ENCODE assay signal across 25 mouse cellular contexts in the genomic region with DNA sequence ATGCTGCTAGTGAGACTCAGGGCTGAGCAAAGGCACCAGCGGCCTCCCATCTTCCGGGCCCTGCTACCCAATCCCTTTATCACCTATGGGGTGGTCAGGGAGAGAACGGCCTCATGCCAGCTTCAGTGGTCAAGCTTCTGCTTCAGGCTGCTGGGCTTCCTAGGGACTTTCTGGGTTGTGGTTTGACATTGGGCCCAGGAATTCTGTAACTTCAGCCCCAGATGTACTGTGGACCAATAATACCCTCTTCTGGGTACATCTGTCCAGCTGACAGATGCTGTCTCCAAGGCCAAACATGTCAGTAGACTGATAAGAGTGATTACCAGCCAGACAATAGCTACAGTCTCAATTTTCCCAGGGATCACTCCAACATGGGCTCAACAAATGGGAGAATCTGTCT. TPM values are rescaled to one million over a fixed set of nuclear protein-coding genes. Genes with fewer than 3 reads are reported as not detected.
DNase-seq lines count a peak whose midpoint lies in the region; ATAC-seq lines count a peak whose summit lies in the region.
"Had no signal": no experiment of that assay in that cellular context is flagged by ENCODE, and none has a peak within 500 bp of the region (broad histone marks: within the 10 kb centered on the region; RNA-seq: fewer than 3 reads in every experiment).

No protein-coding gene starts in this region.

- no peaks in the 10 kb centered on the region for H3K36me3 ChIP-seq in liver, embryonic 11.5 days (ENCODE audit: control insufficient read depth, insufficient read depth, low read length)
- H3K36me3 ChIP-seq: embryonic facial prominence, embryonic 12.5 days; embryonic facial prominence, embryonic 15.5 days; hindbrain, embryonic 12.5 days; hindbrain, embryonic 15.5 days had no signal

- peak; percentile 17 for DNase-seq in cerebellum, adult 9-10 months
- no peak for DNase-seq in cerebellum, adult 8-10 months
- DNase-seq in 3134 (ENCODE audit: extremely low read depth, insufficient read length, low spot score) (peak; percentile 49), 3T3-L1 (ENCODE audit: low read depth, low spot score) (peak; percentile 71)
- no peak for DNase-seq in thymus, postnatal 10 days (ENCODE audit: low spot score in 2 of 2)
- no peak for DNase-seq in liver, embryonic 11.5 days (ENCODE audit: low spot score)
- DNase-seq: adrenal gland, adult 2 months; cerebellum, postnatal 14 days; forebrain, postnatal 0 days; gastrocnemius, adult 2 months; gastrocnemius, postnatal 14 days; heart, adult 11 months; kidney, adult 2 months had no signal

- H3K27ac ChIP-seq in liver, embryonic 11.5 days (ENCODE audit: low read depth, low read length) = no peak overlapping the region
- H3K27ac ChIP-seq: embryonic facial prominence, embryonic 12.5 days; embryonic facial prominence, embryonic 15.5 days; gastrocnemius, adult 2 months; hindbrain, embryonic 12.5 days; hindbrain, embryonic 15.5 days had no signal

- no peaks in the 10 kb centered on the region for H3K27me3 ChIP-seq in liver, embryonic 11.5 days (replicated peaks; ENCODE audit: control insufficient read depth, insufficient read depth, low read length)
- H3K27me3 ChIP-seq: embryonic facial prominence, embryonic 12.5 days; embryonic facial prominence, embryonic 15.5 days; hindbrain, embryonic 12.5 days; hindbrain, embryonic 15.5 days had no signal

- WGBS in liver, embryonic 11.5 days = 79% methylated on average over 3 of the region's 3 CpGs

- no peak overlapping the region for H3K4me3 ChIP-seq in liver, embryonic 11.5 days (ENCODE audit: low read depth, low read length)
- H3K4me3 ChIP-seq: embryonic facial prominence, embryonic 12.5 days; embryonic facial prominence, embryonic 15.5 days; gastrocnemius, adult 2 months; hindbrain, embryonic 12.5 days; hindbrain, embryonic 15.5 days had no signal

- ATAC-seq in liver, embryonic 11.5 days (replicated peaks; ENCODE audit: low FRiP score) = no peak
- ATAC-seq: CD4-positive, CD25-positive, alpha-beta regulatory T cell, adult 4 months; forebrain, embryonic 14.5 days; forebrain, postnatal 0 days; intestine, postnatal 0 days had no signal

- H3K9me3 ChIP-seq in liver, embryonic 11.5 days (ENCODE audit: control insufficient read depth, low read length) = no peaks in the 10 kb centered on the region
- H3K9me3 ChIP-seq: embryonic facial prominence, embryonic 12.5 days; embryonic facial prominence, embryonic 15.5 days; hindbrain, embryonic 12.5 days; hindbrain, embryonic 15.5 days had no signal

- H3K4me1 ChIP-seq in liver, embryonic 11.5 days (replicated peaks; ENCODE audit: control insufficient read depth, insufficient read depth, low read length) = no peaks in the 10 kb centered on the region; the same call in 1 of the 2 replicates

- H3K4me2 ChIP-seq in liver, embryonic 11.5 days = no peak overlapping the region
- H3K4me2 ChIP-seq: embryonic facial prominence, embryonic 12.5 days; embryonic facial prominence, embryonic 15.5 days; heart, embryonic 11.5 days; hindbrain, embryonic 12.5 days; hindbrain, embryonic 15.5 days had no signal

- H3K9ac ChIP-seq in liver, embryonic 11.5 days (ENCODE audit: low read depth, low read length) = no peak overlapping the region
- H3K9ac ChIP-seq: embryonic facial prominence, embryonic 12.5 days; embryonic facial prominence, embryonic 15.5 days; forebrain, postnatal 0 days; hindbrain, embryonic 12.5 days; hindbrain, embryonic 15.5 days had no signal

RNA-seq across cellular contexts. Expression of a gene that starts 42.3 kb away (rescaled TPM):
- polyA plus RNA-seq in liver, embryonic 11.5 days (2014; fragmentation: Nextera tagmentation; extraction: Ambion mirVana) = 0.96 and 1.1 TPM in 2 replicates
- polyA plus RNA-seq: CD4-positive, CD25-positive, alpha-beta regulatory T cell, adult 4 months had no signal

RNA-seq across cellular contexts. Expression of a gene that starts 47.9 kb away (rescaled TPM):
- polyA plus RNA-seq in liver, embryonic 11.5 days (2014; fragmentation: Nextera tagmentation; extraction: Ambion mirVana) = not detected in 2 replicates
- polyA plus RNA-seq: adrenal gland, adult 2 months; CD4-positive, CD25-positive, alpha-beta regulatory T cell, adult 4 months; embryonic facial prominence, embryonic 12.5 days; embryonic facial prominence, embryonic 15.5 days; forebrain, embryonic 11.5 days; frontal cortex, adult 2 months; heart, embryonic 11.5 days; heart, postnatal 0 days; hindbrain, embryonic 12.5 days; hindbrain, embryonic 15.5 days; intestine, embryonic 14.5 days; intestine, postnatal 0 days; kidney, adult 2 months had no signal

Comparison
In these comparisons a context has a peak if more than half of its experiments do, and no peak if none do; other contexts are left out.
1. DNase-seq: peak in cerebellum, adult 9-10 months (single experiment), 3134 (single experiment) and 3T3-L1 (single experiment); none in cerebellum, adult 8-10 months (single experiment), thymus, postnatal 10 days (0 of 2) and liver, embryonic 11.5 days (single experiment).